Mouse (Mus musculus): ENCODE results near the gene Caskin1. TPM values are rescaled to one million over a fixed set of nuclear protein-coding genes. Genes with fewer than 3 reads are reported as not detected.

Gene Caskin1
- polyA plus RNA-seq, 1 experiment from 2014 or later: 0.77 TPM

GRCm38 (mm10) chr17:24480201-24480826 lies 8.1 kb upstream of the Caskin1 start:
- H3K4me2 ChIP-seq: no peak overlapping the region
- no peak overlapping the region for H3K27ac ChIP-seq (ENCODE audit: poor library complexity, severe bottlenecking)

GRCm38 (mm10) chr17:24481027-24481815 lies 7.2 kb upstream of the Caskin1 start:
- H3K4me3 ChIP-seq: no peak overlapping the region
- H3K9ac ChIP-seq: no peak overlapping the region
- WGBS: 90% methylated on average over 20 of the region's 20 CpGs
- no peak overlapping the region for H3K4me2 ChIP-seq
- H3K4me1 ChIP-seq (replicated peaks): peaks cover 21% of the 10 kb centered on the region
- peaks cover 3% of the 10 kb centered on the region; the same call in 1 of the 2 replicates for H3K27me3 ChIP-seq (replicated peaks)
- H3K27ac ChIP-seq (ENCODE audit: poor library complexity, severe bottlenecking): no peak overlapping the region
- no peaks in the 10 kb centered on the region for H3K9me3 ChIP-seq (replicated peaks)
- no peak for ATAC-seq (ENCODE audit: insufficient number of reproducible peaks, low FRiP score)
- peaks cover 15% of the 10 kb centered on the region for H3K36me3 ChIP-seq

More at GRCm38 (mm10) chr17:24480201-24480826, 8.1 kb upstream of the Caskin1 start:
- Histone ChIP-seq H3K27me3 (replicated peaks) (no peaks in the 10 kb centered on the region; the same call in 1 of the 2 replicates), H3K36me3 (peaks cover 24% of the 10 kb centered on the region), H3K4me1 (replicated peaks) (peaks cover 16% of the 10 kb centered on the region), H3K4me3 (no peak overlapping the region), H3K9me3 (replicated peaks) (no peaks in the 10 kb centered on the region), H3K9ac (no peak overlapping the region)
- WGBS: 38% methylated on average over 3 of the region's 3 CpGs
- no peak for ATAC-seq (ENCODE audit: insufficient number of reproducible peaks, low FRiP score)

- Histone ChIP-seq H3K4me1 (replicated peaks) (peaks cover 17% of the 10 kb centered on the region), H3K4me2 (no peak overlapping the region), H3K27me3 (replicated peaks) (peaks cover 24% of the 10 kb centered on the region), H3K27ac (ENCODE audit: poor library complexity, severe bottlenecking) (no peak overlapping the region), H3K4me3 (no peak overlapping the region), H3K9ac (no peak overlapping the region), H3K36me3 (no peaks in the 10 kb centered on the region), H3K9me3 (replicated peaks) (no peaks in the 10 kb centered on the region)
- WGBS: 81% methylated on average over 3 of the region's 3 CpGs
- no peak for ATAC-seq (ENCODE audit: insufficient number of reproducible peaks, low FRiP score)
These were observed 4.9 kb upstream of the Caskin1 start for GRCm38 (mm10) chr17:24483495-24483894.

- H3K4me1 ChIP-seq (replicated peaks): peaks cover 18% of the 10 kb centered on the region
- H3K4me2 ChIP-seq: no peak overlapping the region
- ATAC-seq (ENCODE audit: insufficient number of reproducible peaks, low FRiP score): no peak
- no peak overlapping the region for H3K27ac ChIP-seq (ENCODE audit: poor library complexity, severe bottlenecking)
- 39% methylated on average over 11 of the region's 11 CpGs for WGBS
- H3K4me3 ChIP-seq: no peak overlapping the region
- H3K9me3 ChIP-seq (replicated peaks): no peaks in the 10 kb centered on the region
- peaks cover 41% of the 10 kb centered on the region for H3K27me3 ChIP-seq (replicated peaks)
- no peaks in the 10 kb centered on the region for H3K36me3 ChIP-seq
- H3K9ac ChIP-seq: no peak overlapping the region
These were observed 3.1 kb upstream of the Caskin1 start for GRCm38 (mm10) chr17:24485090-24485860.

GRCm38 (mm10) chr17:24488662-24489264 lies 362 bp downstream of the Caskin1 start:
- peaks cover 55% of the 10 kb centered on the region for H3K27me3 ChIP-seq (replicated peaks)
- WGBS: 1% methylated on average over 74 of the region's 81 CpGs
- peak; percentile 53 for ATAC-seq (ENCODE audit: insufficient number of reproducible peaks, low FRiP score)
- peaks cover 18% of the 10 kb centered on the region for H3K4me1 ChIP-seq (replicated peaks)
- H3K9ac ChIP-seq: peak overlapping the region; percentile 83
- peak overlapping the region; percentile 99 for H3K4me2 ChIP-seq
- no peak overlapping the region for H3K27ac ChIP-seq (ENCODE audit: poor library complexity, severe bottlenecking)
- H3K9me3 ChIP-seq (replicated peaks): no peaks in the 10 kb centered on the region
- peak overlapping the region; percentile 64 for H3K4me3 ChIP-seq
- no peaks in the 10 kb centered on the region for H3K36me3 ChIP-seq

GRCm38 (mm10) chr17:24489265-24490030 lies 1.0 kb downstream of the Caskin1 start:
- Histone ChIP-seq H3K4me2 (peak overlapping the region; percentile 99), H3K4me1 (replicated peaks) (peaks cover 18% of the 10 kb centered on the region), H3K4me3 (peak overlapping the region; percentile 64), H3K9ac (peak overlapping the region; percentile 83), H3K27ac (ENCODE audit: poor library complexity, severe bottlenecking) (no peak overlapping the region), H3K9me3 (replicated peaks) (no peaks in the 10 kb centered on the region), H3K36me3 (no peaks in the 10 kb centered on the region), H3K27me3 (replicated peaks) (peaks cover 55% of the 10 kb centered on the region)
- no peak for ATAC-seq (ENCODE audit: insufficient number of reproducible peaks, low FRiP score)
- 24% methylated on average over 19 of the region's 19 CpGs for WGBS

- Histone ChIP-seq H3K4me3 (no peak overlapping the region), H3K9ac (no peak overlapping the region), H3K4me1 (replicated peaks) (peaks cover 15% of the 10 kb centered on the region), H3K9me3 (replicated peaks) (no peaks in the 10 kb centered on the region), H3K27me3 (replicated peaks) (peaks cover 56% of the 10 kb centered on the region), H3K4me2 (no peak overlapping the region), H3K36me3 (no peaks in the 10 kb centered on the region), H3K27ac (ENCODE audit: poor library complexity, severe bottlenecking) (no peak overlapping the region)
- ATAC-seq (ENCODE audit: insufficient number of reproducible peaks, low FRiP score): no peak
- 87% methylated on average over 4 of the region's 4 CpGs for WGBS
These were observed 2.0 kb downstream of the Caskin1 start for GRCm38 (mm10) chr17:24490399-24490798.

GRCm38 (mm10) chr17:24494627-24495335 lies 6.4 kb downstream of the Caskin1 start:
- no peak overlapping the region for H3K4me3 ChIP-seq
- no peak for ATAC-seq (ENCODE audit: insufficient number of reproducible peaks, low FRiP score)
- WGBS: 38% methylated on average over 2 of the region's 2 CpGs
- H3K36me3 ChIP-seq: no peaks in the 10 kb centered on the region
- peaks cover 31% of the 10 kb centered on the region for H3K27me3 ChIP-seq (replicated peaks)
- H3K4me2 ChIP-seq: no peak overlapping the region
- H3K9ac ChIP-seq: no peak overlapping the region
- no peak overlapping the region for H3K27ac ChIP-seq (ENCODE audit: poor library complexity, severe bottlenecking)
- no peaks in the 10 kb centered on the region for H3K9me3 ChIP-seq (replicated peaks)
- no peaks in the 10 kb centered on the region for H3K4me1 ChIP-seq (replicated peaks)

GRCm38 (mm10) chr17:24495443-24495842 lies 7.0 kb downstream of the Caskin1 start:
- WGBS: 71% methylated on average over 3 of the region's 3 CpGs

GRCm38 (mm10) chr17:24496026-24496425 lies 7.6 kb downstream of the Caskin1 start:
- Histone ChIP-seq H3K27ac (ENCODE audit: poor library complexity, severe bottlenecking) (no peak overlapping the region), H3K4me3 (no peak overlapping the region), H3K27me3 (replicated peaks) (peaks cover 24% of the 10 kb centered on the region), H3K4me2 (no peak overlapping the region), H3K9ac (no peak overlapping the region), H3K36me3 (no peaks in the 10 kb centered on the region), H3K4me1 (replicated peaks) (no peaks in the 10 kb centered on the region), H3K9me3 (replicated peaks) (no peaks in the 10 kb centered on the region)
- 71% methylated on average over 1 of the region's 1 CpGs for WGBS
- ATAC-seq (ENCODE audit: insufficient number of reproducible peaks, low FRiP score): no peak

More at GRCm38 (mm10) chr17:24495443-24495842, 7.0 kb downstream of the Caskin1 start:
- H3K36me3 ChIP-seq: no peaks in the 10 kb centered on the region
- H3K9me3 ChIP-seq (replicated peaks): no peaks in the 10 kb centered on the region
- H3K27ac ChIP-seq (ENCODE audit: poor library complexity, severe bottlenecking): no peak overlapping the region
- peaks cover 26% of the 10 kb centered on the region for H3K27me3 ChIP-seq (replicated peaks)
- H3K4me2 ChIP-seq: no peak overlapping the region
- no peak for ATAC-seq (ENCODE audit: insufficient number of reproducible peaks, low FRiP score)
- no peak overlapping the region for H3K9ac ChIP-seq
- H3K4me1 ChIP-seq (replicated peaks): no peaks in the 10 kb centered on the region
- H3K4me3 ChIP-seq: no peak overlapping the region
